Mouse (Mus musculus) heart, adult 2 months (tissue): ENCODE measurements around the gene Fgf12. TPM values are rescaled to one million over a fixed set of nuclear protein-coding genes. Genes with fewer than 3 reads are reported as not detected.

Experiments used
- DNase-seq, 2 experiments: peaks; one replicate each; pipeline ENCODE4 v3.0.0; 2021
- H3K27ac ChIP-seq: fragments of 200-600 bp; 2 replicates; pipeline ENCODE4 v1.8.1; 2022
- H3K27me3 ChIP-seq: fragments of 200-500 bp; 2 replicates; pipeline ENCODE4 v1.6.1; 2012; ENCODE audit warnings: mild to moderate bottlenecking, low read length, inconsistent platforms, mixed read lengths; ENCODE audit not compliant: control insufficient read depth, insufficient read depth
- H3K36me3 ChIP-seq: fragments of 200-500 bp; 2 replicates; pipeline ENCODE4 v1.6.1; 2012; ENCODE audit warnings: low read length, inconsistent platforms; ENCODE audit not compliant: control insufficient read depth, insufficient read depth
- H3K4me1 ChIP-seq: fragments of 200-500 bp; 2 replicates; pipeline ENCODE4 v1.6.1; 2011; ENCODE audit warnings: low read length; ENCODE audit not compliant: control insufficient read depth, insufficient read depth
- H3K4me3 ChIP-seq: fragments of 200-600 bp; 2 replicates; pipeline ENCODE4 v1.8.1; 2022
- H3K79me2 ChIP-seq: fragments of 200-500 bp; replicated peaks from 2 replicates; pipeline ENCODE4 v1.6.1; 2012; ENCODE audit warnings: mild to moderate bottlenecking, inconsistent platforms, low read length, moderate library complexity, mixed read lengths; ENCODE audit not compliant: control insufficient read depth, insufficient read depth
- H3K9ac ChIP-seq: fragments of 200-500 bp; 2 replicates; pipeline ENCODE4 v1.6.1; 2012; ENCODE audit warnings: low read depth, mild to moderate bottlenecking, control low read depth, inconsistent platforms, low read length, mixed read lengths
- CTCF ChIP-seq: fragments of 200-600 bp; IDR thresholded peaks from 2 replicates; pipeline ENCODE4 v1.8.1; 2022; ENCODE audit warnings: antibody characterized with exemption, mild to moderate bottlenecking, moderate library complexity
- EP300 ChIP-seq: fragments of 200-500 bp; IDR thresholded peaks from 2 replicates; pipeline ENCODE4 v1.6.1; 2011; ENCODE audit warnings: low read depth, low read length, control low read depth; ENCODE audit not compliant: insufficient read depth
- POLR2A ChIP-seq: fragments of 200-500 bp; IDR thresholded peaks from 2 replicates; pipeline ENCODE4 v1.6.1; 2011; ENCODE audit warnings: mild to moderate bottlenecking, low read depth, low read length, control low read depth; ENCODE audit not compliant: insufficient read depth
- WGBS: fragments of 180-500 bp; shearing (Covaris S2); methylation state at CpG from one replicate; pipeline ENCODE4 v1.1.7; 2018; 5-methylcytosine and 5-hydroxymethylcytosine counted together
- intact Hi-C: fragments of 180-260 bp; cut with DNase I; formaldehyde crosslinking; loops from one replicate; pipeline ENCODE4 v1.15.1; 2025
- polyA plus RNA-seq: library from polyadenylated mRNA; depleted of rRNA; stranded (reverse); fragments of >200 nt; gene quantifications from 2 replicates; pipeline ENCODE4 v1.2.3, GENCODE M21; 2012
- total RNA-seq, 2 experiments: library from RNA; stranded (reverse); gene quantifications; 2 replicates each; pipeline ENCODE4 v1.2.3; 2021

Fgf12 gene
- total and polyA plus RNA-seq, 3 experiments = 8.9 to 11.3 (median 9.2) TPM

- H3K27me3 ChIP-seq = no peaks in the 10 kb centered on the region
- no peaks in the 10 kb centered on the region for H3K4me1 ChIP-seq
- no peak overlapping the region for H3K4me3 ChIP-seq
- no peak overlapping the region for H3K27ac ChIP-seq
- H3K79me2 ChIP-seq = no peaks in the 10 kb centered on the region
- H3K9ac ChIP-seq = no peak overlapping the region
- intact Hi-C loops = no loop called here
- DNase-seq = no peak
- 64% methylated on average over 4 of the region's 4 CpGs for WGBS
- H3K36me3 ChIP-seq = no peaks in the 10 kb centered on the region
- TF ChIP-seq POLR2A (no peak), EP300 (no peak), CTCF (no peak)
Measured at GRCm38 (mm10) chr16:28601723-28602122, 151.1 kb downstream of the Fgf12 start.

GRCm38 (mm10) chr16:28596112-28596511 is 156.8 kb downstream of the Fgf12 start:
- Histone ChIP-seq H3K9ac (no peak overlapping the region), H3K36me3 (no peaks in the 10 kb centered on the region), H3K4me3 (no peak overlapping the region), H3K27me3 (no peaks in the 10 kb centered on the region), H3K27ac (no peak overlapping the region), H3K4me1 (no peaks in the 10 kb centered on the region; the same call in 1 of the 2 replicates), H3K79me2 (no peaks in the 10 kb centered on the region)
- intact Hi-C loops = no loop called here
- WGBS = 67% methylated on average over 13 of the region's 13 CpGs
- TF ChIP-seq CTCF (no peak), POLR2A (no peak), EP300 (no peak)
- DNase-seq = peak in 1 of 2 experiments; percentile 3

- H3K27ac ChIP-seq = no peak overlapping the region
- whole genome bisulfite sequencing = 23% methylated on average over 26 of the region's 26 CpGs
- no peak for TF ChIP-seq POLR2A
- peak; percentile 85 for TF ChIP-seq CTCF
- 0 out of 2 replicates have a peak, but pooled peaks have one; percentile 42 for TF ChIP-seq EP300
Measured at GRCm38 (mm10) chr16:28593075-28593915, 159.6 kb downstream of the Fgf12 start.

GRCm38 (mm10) chr16:28592466-28592865 is 160.4 kb downstream of the Fgf12 start:
- DNase-seq = no peak
- Histone ChIP-seq H3K27me3 (no peaks in the 10 kb centered on the region), H3K27ac (no peak overlapping the region), H3K4me1 (no peaks in the 10 kb centered on the region; the same call in 1 of the 2 replicates), H3K36me3 (no peaks in the 10 kb centered on the region), H3K4me3 (no peak overlapping the region), H3K79me2 (no peaks in the 10 kb centered on the region), H3K9ac (no peak overlapping the region)
- WGBS = 92% methylated on average over 6 of the region's 6 CpGs
- intact Hi-C loops = loop anchor here (5.0 kb wide), 1 partner anchor 970 kb away; no protein-coding TSS in a partner anchor
- TF ChIP-seq POLR2A = no peak
- TF ChIP-seq CTCF = no peak

More at GRCm38 (mm10) chr16:28593075-28593915, 159.6 kb downstream of the Fgf12 start:
- peak; percentile 46 to 70 for DNase-seq
- Histone ChIP-seq H3K4me3 (no peak overlapping the region), H3K36me3 (no peaks in the 10 kb centered on the region), H3K4me1 (no peaks in the 10 kb centered on the region; the same call in 1 of the 2 replicates), H3K79me2 (no peaks in the 10 kb centered on the region), H3K27me3 (no peaks in the 10 kb centered on the region), H3K9ac (no peak overlapping the region)
- intact Hi-C loops = loop anchor here (1.0 to 5.0 kb wide), 2 partner anchors 200 to 969 kb away; no protein-coding TSS in a partner anchor

GRCm38 (mm10) chr16:28591583-28591982 is 161.3 kb downstream of the Fgf12 start:
- H3K79me2 ChIP-seq = no peaks in the 10 kb centered on the region
- H3K27me3 ChIP-seq = no peaks in the 10 kb centered on the region
- intact Hi-C loops = loop anchor here (5.0 kb wide), 1 partner anchor 971 kb away; no protein-coding TSS in a partner anchor
- H3K36me3 ChIP-seq = no peaks in the 10 kb centered on the region
- H3K9ac ChIP-seq = no peak overlapping the region
- no peaks in the 10 kb centered on the region; the same call in 1 of the 2 replicates for H3K4me1 ChIP-seq
- no peak overlapping the region for H3K27ac ChIP-seq
- no peak overlapping the region for H3K4me3 ChIP-seq
- DNase-seq = no peak
- 45% methylated on average over 9 of the region's 9 CpGs for WGBS
- no peak for TF ChIP-seq EP300
- no peak for TF ChIP-seq POLR2A
- no peak for TF ChIP-seq CTCF

- H3K79me2 ChIP-seq = no peaks in the 10 kb centered on the region
Measured at GRCm38 (mm10) chr16:28572212-28572611, 180.7 kb downstream of the Fgf12 start.

More at GRCm38 (mm10) chr16:28572212-28572611, 180.7 kb downstream of the Fgf12 start:
- Histone ChIP-seq H3K27me3 (no peaks in the 10 kb centered on the region), H3K4me1 (no peaks in the 10 kb centered on the region), H3K4me3 (no peak overlapping the region), H3K36me3 (no peaks in the 10 kb centered on the region), H3K9ac (no peak overlapping the region), H3K27ac (no peak overlapping the region)
- no peak for DNase-seq
- intact Hi-C loops = no loop called here
- WGBS = 70% methylated on average over 3 of the region's 3 CpGs
- TF ChIP-seq EP300 (no peak), CTCF (no peak), POLR2A (no peak)
